Mouse (Mus musculus): ENCODE results near the gene Fam161a.

DNA sequence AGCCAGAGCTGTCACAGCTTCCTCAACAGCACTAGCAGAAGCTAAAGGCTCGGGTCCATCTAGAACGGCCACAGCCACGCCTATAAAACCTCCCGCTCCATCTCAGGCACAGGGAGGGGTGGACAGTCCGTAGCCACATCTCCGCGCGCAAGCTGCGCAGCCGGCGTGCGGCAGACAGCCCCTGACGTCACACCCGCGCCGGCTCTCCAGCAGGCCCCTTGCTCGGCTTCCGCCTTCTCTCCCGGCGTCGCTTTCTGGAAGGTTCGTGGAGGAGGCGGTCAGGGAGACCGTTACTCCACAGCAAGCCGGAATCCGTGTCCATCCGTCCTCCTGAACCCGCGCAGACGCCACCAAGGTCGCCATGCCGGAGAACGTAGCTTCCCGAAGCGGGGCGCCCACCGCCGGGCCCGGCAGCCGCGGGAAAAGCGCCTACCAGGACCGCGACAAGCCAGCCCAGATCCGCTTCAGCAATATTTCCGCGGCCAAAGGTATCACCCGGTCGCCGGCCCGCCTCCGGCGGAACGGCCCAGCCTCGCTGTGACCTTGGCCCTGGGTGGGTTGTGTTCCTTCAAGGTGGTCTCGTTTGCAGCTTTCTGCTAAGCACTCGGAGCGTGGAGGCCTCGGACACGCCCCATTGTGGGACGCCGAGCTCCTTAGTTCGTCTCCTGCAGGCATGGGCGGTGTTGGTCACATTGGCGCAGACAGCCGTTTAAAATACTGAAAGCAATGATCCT, 16.8 kb upstream of the Fam161a start, which contains the start of gene Cct4:
- TF ChIP-seq EP300 (IDR thresholded peaks at IDR 0.05; ENCODE audit: low read length) (no peak), CTCF (conservative IDR thresholded peaks at IDR 0.05 in 1 of 2, IDR thresholded peaks at IDR 0.05 in 1 of 2; ENCODE audit: low read depth in 2 of 2, low read length in 2 of 2) (no peak), MEF2A (IDR thresholded peaks at IDR 0.05; ENCODE audit: borderline replicate concordance, low read depth, low read length) (peak; percentile 78), ZC3H11A (IDR thresholded peaks at IDR 0.05; ENCODE audit: low read depth, low read length) (no peak), MAX (IDR thresholded peaks at IDR 0.05; ENCODE audit: low read length) (peak; percentile 98), MAFK (IDR thresholded peaks at IDR 0.05; ENCODE audit: insufficient replicate concordance, low read length) (0 out of 2 replicates have a peak, but pooled peaks have one; percentile 11), GABPA (IDR thresholded peaks at IDR 0.05; ENCODE audit: insufficient replicate concordance, low read depth, low read length) (peak; percentile 48; the same call in 1 of the 2 replicates), POLR2AphosphoS2 (IDR thresholded peaks at IDR 0.05; ENCODE audit: low read depth, low read length) (peak; percentile 94)

Data from CH12.LX (cell line).